ENCODE assay signal across 23 mouse cellular contexts in genomic region chr5:125457538-125457937, GRCm38 (mm10). TPM values are rescaled to one million over a fixed set of nuclear protein-coding genes. Genes with fewer than 3 reads are reported as not detected.
DNase-seq lines count a peak whose midpoint lies in the region; ATAC-seq and TF ChIP-seq lines count a peak whose summit lies in the region.
"Had no signal": no experiment of that assay in that cellular context is flagged by ENCODE, and none has a peak within 500 bp of the region (broad histone marks: within the 10 kb centered on the region; RNA-seq: fewer than 3 reads in every experiment).

No protein-coding gene starts in this region.

- TF ChIP-seq CTCF in G1E (IDR thresholded peaks at IDR 0.05; ENCODE audit: low read depth, low read length): no peak

- H3K9me3 ChIP-seq in G1E (replicated peaks): no peaks in the 10 kb centered on the region
- H3K9me3 ChIP-seq in liver, embryonic 13.5 days (replicated peaks): no peaks in the 10 kb centered on the region
- H3K9me3 ChIP-seq in liver, embryonic 16.5 days (replicated peaks; ENCODE audit: control insufficient read depth, low read length): no peaks in the 10 kb centered on the region
- H3K9me3 ChIP-seq: forebrain, embryonic 15.5 days; heart, embryonic 12.5 days; heart, embryonic 15.5 days had no signal

- ATAC-seq in G1E (ENCODE audit: extremely low read depth, insufficient number of reproducible peaks, low FRiP score, poor library complexity, severe bottlenecking): peak; percentile 57; the same call in 1 of the 2 replicates
- peak; percentile 56 for ATAC-seq in liver, embryonic 13.5 days (ENCODE audit: low read depth)
- peak; percentile 58 for ATAC-seq in liver, embryonic 16.5 days (ENCODE audit: low read depth)
- ATAC-seq: activated CD4-positive, CD25-positive, alpha-beta regulatory T cell, adult 4 months; forebrain, embryonic 15.5 days; hindbrain, postnatal 0 days had no signal

- H3K4me1 ChIP-seq in G1E (ENCODE audit: insufficient read depth, low read depth, low read length): peaks cover 33% of the 10 kb centered on the region
- peaks cover 56% of the 10 kb centered on the region for H3K4me1 ChIP-seq in liver, embryonic 13.5 days (replicated peaks)
- peaks cover 24% of the 10 kb centered on the region for H3K4me1 ChIP-seq in liver, embryonic 16.5 days (ENCODE audit: control insufficient read depth, low read depth, low read length)
- H3K4me1 ChIP-seq: forebrain, embryonic 15.5 days had no signal

- peaks cover 75% of the 10 kb centered on the region for H3K36me3 ChIP-seq in G1E (replicated peaks)
- peaks cover 27% of the 10 kb centered on the region for H3K36me3 ChIP-seq in liver, embryonic 13.5 days
- peaks cover 2% of the 10 kb centered on the region; the same call in 1 of the 2 replicates for H3K36me3 ChIP-seq in liver, embryonic 16.5 days (ENCODE audit: control insufficient read depth, insufficient read depth)

- H3K27me3 ChIP-seq in G1E (ENCODE audit: insufficient read depth, low read length): no peaks in the 10 kb centered on the region
- H3K27me3 ChIP-seq in liver, embryonic 13.5 days: no peaks in the 10 kb centered on the region
- no peaks in the 10 kb centered on the region for H3K27me3 ChIP-seq in liver, embryonic 16.5 days (ENCODE audit: control insufficient read depth, insufficient read depth, low read depth, low read length)
- H3K27me3 ChIP-seq: forebrain, embryonic 15.5 days; heart, embryonic 12.5 days; heart, embryonic 15.5 days had no signal

- 20% methylated on average over 6 of the region's 6 CpGs for WGBS in liver, embryonic 13.5 days (ENCODE audit: insufficient replicate concordance)
- WGBS in liver, embryonic 16.5 days (ENCODE audit: insufficient replicate concordance): 26% methylated on average over 6 of the region's 6 CpGs

- no peak overlapping the region for H3K4me3 ChIP-seq in G1E (ENCODE audit: low read depth, low read length)
- H3K4me3 ChIP-seq in liver, embryonic 13.5 days (replicated peaks): no peak overlapping the region; the same call in 1 of the 2 replicates
- H3K4me3 ChIP-seq in liver, embryonic 16.5 days (ENCODE audit: low read depth, low read length): no peak overlapping the region
- H3K4me3 ChIP-seq: forebrain, embryonic 15.5 days; heart, embryonic 12.5 days; heart, embryonic 15.5 days had no signal

- no peak for DNase-seq in G1E (ENCODE audit: low spot score)
- DNase-seq in liver: peak; percentile 43
- DNase-seq in liver, embryonic 13.5 days: peak; percentile 29
- no peak for DNase-seq in thymus, postnatal 10 days (ENCODE audit: low spot score in 2 of 2)
- DNase-seq in retina, postnatal 1 day: no peak
- no peak for DNase-seq in lung, postnatal 14 days
- DNase-seq in right cerebral cortex, postnatal 4 days: no peak
- DNase-seq: adrenal gland, adult 8-10 months; adrenal gland, postnatal 25 days; cerebellum, adult 18-20 months; cerebellum, adult 9-10 months; cerebellum, postnatal 14 days; gastrocnemius, postnatal 25 days; heart, adult 18-20 months; heart, postnatal 14 days; heart, postnatal 4 days had no signal

- peak overlapping the region; percentile 34 for H3K4me2 ChIP-seq in liver, embryonic 13.5 days
- peak overlapping the region; percentile 6 for H3K4me2 ChIP-seq in liver, embryonic 16.5 days (ENCODE audit: low read depth, low read length)
- H3K4me2 ChIP-seq: forebrain, embryonic 15.5 days; heart, embryonic 12.5 days; heart, embryonic 15.5 days; hindbrain, embryonic 14.5 days had no signal

- H3K27ac ChIP-seq in liver, embryonic 13.5 days: peak overlapping the region; percentile 63; the same call in 1 of the 2 replicates
- peak overlapping the region; percentile 44; the same call in 1 of the 2 replicates for H3K27ac ChIP-seq in liver, embryonic 16.5 days (ENCODE audit: low read length)
- H3K27ac ChIP-seq: forebrain, embryonic 15.5 days; heart, embryonic 15.5 days; hindbrain, embryonic 14.5 days; hindbrain, postnatal 0 days had no signal

- H3K9ac ChIP-seq in liver, embryonic 13.5 days: peak overlapping the region; percentile 29; the same call in 1 of the 2 replicates
- no peak overlapping the region for H3K9ac ChIP-seq in liver, embryonic 16.5 days (ENCODE audit: low read depth, low read length)
- H3K9ac ChIP-seq: forebrain, embryonic 15.5 days; heart, embryonic 12.5 days; heart, embryonic 15.5 days; hindbrain, embryonic 14.5 days had no signal

RNA-seq across cellular contexts. Expression of gene Bri3bp, which starts 16.2 kb away (rescaled TPM):
- 76.6 and 83.4 TPM in 2 replicates for total RNA-seq in G1E (2014; fragmentation: Nextera tagmentation)
- total RNA-seq in G1E (2017): 13.5 and 14.6 TPM in 2 replicates
- 50.1 and 51.7 TPM in 2 replicates for polyA plus RNA-seq in G1E (2012)
- polyA plus RNA-seq in liver, embryonic 13.5 days (2015; fragmentation: Nextera tagmentation; extraction: Ambion mirVana): 30.7 and 31.8 TPM in 2 replicates
- 18.4 and 20.3 TPM in 2 replicates for polyA plus RNA-seq in liver, embryonic 16.5 days (2015; fragmentation: Nextera tagmentation; extraction: Ambion mirVana)

RNA-seq across cellular contexts. Expression of gene Aacs, which starts 18.1 kb away (rescaled TPM):
- total RNA-seq in G1E (2014; fragmentation: Nextera tagmentation): 3.3 and 4.4 TPM in 2 replicates
- total RNA-seq in G1E (2017): 15.3 and 15.7 TPM in 2 replicates
- 27.1 and 28.3 TPM in 2 replicates for polyA plus RNA-seq in G1E (2012)
- 17.5 and 17.9 TPM in 2 replicates for polyA plus RNA-seq in liver, embryonic 13.5 days (2015; fragmentation: Nextera tagmentation; extraction: Ambion mirVana)
- polyA plus RNA-seq in liver, embryonic 16.5 days (2015; fragmentation: Nextera tagmentation; extraction: Ambion mirVana): 16.6 and 20.6 TPM in 2 replicates

RNA-seq across cellular contexts. Expression of gene Dhx37, which starts 23.6 kb away (rescaled TPM):
- 29.0 and 30.3 TPM in 2 replicates for total RNA-seq in G1E (2014; fragmentation: Nextera tagmentation)
- total RNA-seq in G1E (2017): 32.2 and 36.5 TPM in 2 replicates
- 112 and 117 TPM in 2 replicates for polyA plus RNA-seq in G1E (2012)
- polyA plus RNA-seq in liver, embryonic 13.5 days (2015; fragmentation: Nextera tagmentation; extraction: Ambion mirVana): 5.8 and 6.2 TPM in 2 replicates
- 4.0 and 4.2 TPM in 2 replicates for polyA plus RNA-seq in liver, embryonic 16.5 days (2015; fragmentation: Nextera tagmentation; extraction: Ambion mirVana)

Comparison
In these comparisons a context has a peak if more than half of its experiments do, and no peak if none do; other contexts are left out.
1. DNase-seq: peak in liver (single experiment) and liver, embryonic 13.5 days (single experiment); none in G1E (single experiment), thymus, postnatal 10 days (0 of 2), retina, postnatal 1 day (single experiment), lung, postnatal 14 days (single experiment) and right cerebral cortex, postnatal 4 days (single experiment).
2. RNA of gene Dhx37, which starts 23.6 kb away (polyA plus RNA-seq): 112 to 117 TPM in G1E; 5.8 to 6.2 TPM in liver, embryonic 13.5 days and 4.0 to 4.2 TPM in liver, embryonic 16.5 days; every median in the first group is over 10 times any median in the second.
3. Peak in every context shown above with its lines, with median percentiles within 50 percentile points of each other: ATAC-seq.